Mouse (Mus musculus) bone marrow macrophage, adult 2 months (primary cell): ENCODE data around the gene Hist1h3i.

Experiments
- CTCF ChIP-seq: IDR thresholded peaks from 2 replicates; pipeline ENCODE4 v1.5.1; 2012; ENCODE audit warnings: low read depth, mild to moderate bottlenecking, low read length, moderate library complexity
- POLR2A ChIP-seq: IDR thresholded peaks from 2 replicates; pipeline ENCODE4 v1.6.1; 2012; ENCODE audit warnings: mild to moderate bottlenecking, low read depth, low read length, borderline replicate concordance

- TF ChIP-seq POLR2A (no peak), CTCF (no peak)
These were observed 12.4 kb upstream of the Hist1h3i start for GRCm38 (mm10) chr13:21795584-21795983.
